Mouse (Mus musculus): Measurements from ENCODE around the gene Csmd2.

Gene Csmd2

GRCm38 (mm10) chr4:127987784-127988455 is at the start of gene Csmd2:
Gene Csmd2 (plus strand): TSS chr4:127987857.
- DNase-seq (ENCODE audit: low read depth, low spot score): peak; percentile 72

- DNase-seq (ENCODE audit: low read depth, low spot score): no peak
Observed at GRCm38 (mm10) chr4:127947696-127948095, 40.0 kb upstream of the Csmd2 start.

GRCm38 (mm10) chr4:127953006-127953710 is 34.5 kb upstream of the Csmd2 start:
- DNase-seq (ENCODE audit: low read depth, low spot score): no peak

GRCm38 (mm10) chr4:127969101-127969500 is 18.6 kb upstream of the Csmd2 start:
- no peak for DNase-seq (ENCODE audit: low read depth, low spot score)

- DNase-seq (ENCODE audit: low read depth, low spot score): no peak
Observed at GRCm38 (mm10) chr4:127970018-127970421, 17.6 kb upstream of the Csmd2 start.

- no peak for DNase-seq (ENCODE audit: low read depth, low spot score)
Observed at GRCm38 (mm10) chr4:127970901-127971868, 16.5 kb upstream of the Csmd2 start, which contains the start of gene CK137956. Gene CK137956 (minus strand): TSS chr4:127970951.

GRCm38 (mm10) chr4:127972976-127973375 is 14.7 kb upstream of the Csmd2 start:
- no peak for DNase-seq (ENCODE audit: low read depth, low spot score)

GRCm38 (mm10) chr4:127981125-127981524 is 6.5 kb upstream of the Csmd2 start:
- DNase-seq (ENCODE audit: low read depth, low spot score): no peak

- DNase-seq (ENCODE audit: low read depth, low spot score): no peak
Observed at GRCm38 (mm10) chr4:127984426-127984825, 3.2 kb upstream of the Csmd2 start.

- DNase-seq (ENCODE audit: low read depth, low spot score): no peak
Observed at GRCm38 (mm10) chr4:127985874-127986273, 1.8 kb upstream of the Csmd2 start.

GRCm38 (mm10) chr4:127986491-127987075 is 1.1 kb upstream of the Csmd2 start:
- DNase-seq (ENCODE audit: low read depth, low spot score): no peak

- no peak for DNase-seq (ENCODE audit: low read depth, low spot score)
Observed at GRCm38 (mm10) chr4:127987270-127987669, 387 bp upstream of the Csmd2 start.

GRCm38 (mm10) chr4:127988526-127989180 is 996 bp downstream of the Csmd2 start:
- DNase-seq (ENCODE audit: low read depth, low spot score): no peak

- DNase-seq (ENCODE audit: low read depth, low spot score): no peak
Observed at GRCm38 (mm10) chr4:127989347-127989995, 1.8 kb downstream of the Csmd2 start.

GRCm38 (mm10) chr4:127999281-127999680 is 11.6 kb downstream of the Csmd2 start:
- no peak for DNase-seq (ENCODE audit: low read depth, low spot score)

- no peak for DNase-seq (ENCODE audit: low read depth, low spot score)
Observed at GRCm38 (mm10) chr4:128002638-128003101, 15.0 kb downstream of the Csmd2 start.

- DNase-seq (ENCODE audit: low read depth, low spot score): no peak
Observed at GRCm38 (mm10) chr4:128004797-128005452, 17.3 kb downstream of the Csmd2 start.

- DNase-seq (ENCODE audit: low read depth, low spot score): no peak
Observed at GRCm38 (mm10) chr4:128019465-128019864, 31.8 kb downstream of the Csmd2 start.

GRCm38 (mm10) chr4:128028294-128028693 is 40.6 kb downstream of the Csmd2 start:
- DNase-seq (ENCODE audit: low read depth, low spot score): no peak

GRCm38 (mm10) chr4:128041901-128042300 is 54.2 kb downstream of the Csmd2 start:
- no peak for DNase-seq (ENCODE audit: low read depth, low spot score)
